In genomic region chr9:52047129-52047820, GRCm38 (mm10) we compare ENCODE assay signal across 8 mouse cellular contexts. TPM values are rescaled to one million over a fixed set of nuclear protein-coding genes. Genes with fewer than 3 reads are reported as not detected.
DNase-seq lines count a peak whose midpoint lies in the region; ATAC-seq and TF ChIP-seq lines count a peak whose summit lies in the region.

Rdx (plus strand) TSS chr9:52047173.

- H3K4me1 ChIP-seq in lung, adult 2 months (ENCODE audit: control insufficient read depth, insufficient read depth, low read length): peaks cover 13% of the 10 kb centered on the region
- H3K4me1 ChIP-seq in hindbrain, embryonic 13.5 days (replicated peaks): peaks cover 31% of the 10 kb centered on the region
- H3K4me1 ChIP-seq in midbrain, embryonic 16.5 days (ENCODE audit: control insufficient read depth, insufficient read depth, low read length): peaks cover 22% of the 10 kb centered on the region

- WGBS in lung, adult 2 months: 3% methylated on average over 17 of the region's 17 CpGs
- 2% methylated on average over 17 of the region's 17 CpGs for WGBS in hindbrain, embryonic 13.5 days
- WGBS in midbrain, embryonic 16.5 days: 2% methylated on average over 17 of the region's 17 CpGs

- peak within 1 kb of the TSS; percentile 98 for H3K27ac ChIP-seq in hindbrain, embryonic 13.5 days
- peak within 1 kb of the TSS; percentile 97 for H3K27ac ChIP-seq in midbrain, embryonic 16.5 days (ENCODE audit: low read length)

- no peaks in the 10 kb centered on the region for H3K27me3 ChIP-seq in hindbrain, embryonic 13.5 days
- H3K27me3 ChIP-seq in midbrain, embryonic 16.5 days (ENCODE audit: control insufficient read depth, insufficient read depth, low read depth, low read length): no peaks in the 10 kb centered on the region

- peak within 1 kb of the TSS; percentile 65 for H3K4me2 ChIP-seq in hindbrain, embryonic 13.5 days
- H3K4me2 ChIP-seq in midbrain, embryonic 16.5 days (ENCODE audit: low read length): peak within 1 kb of the TSS; percentile 67

- intact Hi-C loops in left cerebral cortex, postnatal 4 days (cut with DNase I): no loop called here

- peak; percentile 47 for DNase-seq in lung, adult 2 months
- no peak for DNase-seq in lung, postnatal 36 days
- peak; percentile 66 for DNase-seq in brain, embryonic 14.5 days (ENCODE audit: low read depth)
- DNase-seq in frontal cortex, postnatal 36 days (ENCODE audit: low spot score in 2 of 2): peak; percentile 6 to 10
- DNase-seq in left cerebral cortex, postnatal 4 days: no peak
- peak; percentile 35 for DNase-seq in thymus, postnatal 4 days

- no peaks in the 10 kb centered on the region for H3K9me3 ChIP-seq in hindbrain, embryonic 13.5 days
- H3K9me3 ChIP-seq in midbrain, embryonic 16.5 days (replicated peaks; ENCODE audit: control insufficient read depth, low read length, poor library complexity, severe bottlenecking): no peaks in the 10 kb centered on the region

- peak within 1 kb of the TSS; percentile 96 for H3K4me3 ChIP-seq in lung, adult 2 months (replicated peaks; ENCODE audit: extremely low read depth, low read depth, low read length)
- peak within 1 kb of the TSS; percentile 96 for H3K4me3 ChIP-seq in hindbrain, embryonic 13.5 days
- peak within 1 kb of the TSS; percentile 93 for H3K4me3 ChIP-seq in midbrain, embryonic 16.5 days (ENCODE audit: low read depth, low read length)

- TF ChIP-seq CTCF in lung, adult 2 months (IDR thresholded peaks at IDR 0.05; ENCODE audit: insufficient read depth, low read length): no peak
- TF ChIP-seq CTCF in brain, embryonic 14.5 days (IDR thresholded peaks at IDR 0.05; ENCODE audit: borderline replicate concordance, extremely low read depth, insufficient read depth, insufficient read length): no peak

- ATAC-seq in hindbrain, embryonic 13.5 days (ENCODE audit: low FRiP score): no peak
- 0 out of 2 replicates have a peak, but pooled peaks have one; percentile 34 for ATAC-seq in midbrain, embryonic 16.5 days

- H3K36me3 ChIP-seq in hindbrain, embryonic 13.5 days: no peaks in the 10 kb centered on the region
- H3K36me3 ChIP-seq in midbrain, embryonic 16.5 days (ENCODE audit: control insufficient read depth, insufficient read depth, low read length): no peaks in the 10 kb centered on the region

- H3K9ac ChIP-seq in hindbrain, embryonic 13.5 days: peak within 1 kb of the TSS; percentile 96
- H3K9ac ChIP-seq in midbrain, embryonic 16.5 days (ENCODE audit: low read depth, low read length): peak within 1 kb of the TSS; percentile 96

- TF ChIP-seq POLR2A in lung, adult 2 months (IDR thresholded peaks at IDR 0.05; ENCODE audit: borderline replicate concordance, extremely low read depth, low read depth, low read length): peak; percentile 63; the same call in 1 of the 2 replicates
- no peak for TF ChIP-seq POLR2A in brain, embryonic 14.5 days (IDR thresholded peaks at IDR 0.05; ENCODE audit: borderline replicate concordance, extremely low read depth, insufficient read depth, insufficient read length, poor library complexity, severe bottlenecking)

RNA-seq across cellular contexts. Expression of gene Rdx, which starts in this region (rescaled TPM):
- 22.0 and 41.7 TPM in 2 replicates for polyA plus RNA-seq in lung, adult 2 months (2012; rRNA removed)
- 44.6 and 59.2 TPM in 2 replicates for polyA plus RNA-seq in brain, embryonic 14.5 days (2012; rRNA removed)
- 100 and 109 TPM in 2 replicates for polyA plus RNA-seq in hindbrain, embryonic 13.5 days (2015; fragmentation: Nextera tagmentation; extraction: Ambion mirVana)
- total RNA-seq in left cerebral cortex, postnatal 4 days (2021): 10 to 100 TPM; 58.4 to 71.4 TPM
- polyA plus RNA-seq in midbrain, embryonic 16.5 days (2015; fragmentation: Nextera tagmentation; extraction: Ambion mirVana): 62.6 and 70.9 TPM in 2 replicates

Comparison
In these comparisons a context has a peak if more than half of its experiments do, and no peak if none do; other contexts are left out.
1. DNase-seq: peak in lung, adult 2 months (single experiment), brain, embryonic 14.5 days (single experiment), frontal cortex, postnatal 36 days (2 of 2) and thymus, postnatal 4 days (single experiment); none in lung, postnatal 36 days (single experiment) and left cerebral cortex, postnatal 4 days (single experiment).
2. Peak in every context shown above with its lines, with median percentiles within 50 percentile points of each other: H3K4me3 ChIP-seq.